Mouse (Mus musculus) testis, adult 2 months (tissue): Measurements from ENCODE around the gene Mrrf. TPM values are rescaled to one million over a fixed set of nuclear protein-coding genes. Genes with fewer than 3 reads are reported as not detected.

ENCODE experiments used
- H3K27ac ChIP-seq: fragments of 200-500 bp; 2 replicates; pipeline ENCODE4 v1.5.1; 2012; ENCODE audit warnings: low read depth, low read length; ENCODE audit not compliant: control insufficient read depth, insufficient read depth
- H3K27me3 ChIP-seq: fragments of 200-500 bp; 2 replicates; pipeline ENCODE4 v1.6.1; 2012; ENCODE audit warnings: mild to moderate bottlenecking, low read length, moderate library complexity; ENCODE audit not compliant: control insufficient read depth, insufficient read depth
- H3K36me3 ChIP-seq: fragments of 200-500 bp; 2 replicates; pipeline ENCODE4 v1.6.1; 2012; ENCODE audit warnings: mild to moderate bottlenecking, low read length; ENCODE audit not compliant: control insufficient read depth, insufficient read depth
- H3K4me1 ChIP-seq: fragments of 200-500 bp; 2 replicates; pipeline ENCODE4 v1.6.1; 2012; ENCODE audit warnings: low read length; ENCODE audit not compliant: control insufficient read depth, insufficient read depth
- H3K4me3 ChIP-seq: fragments of 200-500 bp; 2 replicates; pipeline ENCODE4 v1.5.1; 2012; ENCODE audit warnings: low read depth, mild to moderate bottlenecking, low read length, moderate library complexity, mixed read lengths; ENCODE audit not compliant: control insufficient read depth
- CTCF ChIP-seq: fragments of 200-500 bp; IDR thresholded peaks from 2 replicates; pipeline ENCODE4 v1.5.1; 2012; ENCODE audit warnings: low read depth, mild to moderate bottlenecking, inconsistent platforms, low read length, moderate library complexity; ENCODE audit not compliant: control insufficient read depth, insufficient read depth, insufficient replicate concordance
- POLR2A ChIP-seq: fragments of 200-500 bp; IDR thresholded peaks from 2 replicates; pipeline ENCODE4 v1.6.1; 2012; ENCODE audit warnings: low read depth, mild to moderate bottlenecking, inconsistent platforms, low read length, moderate library complexity; ENCODE audit not compliant: control insufficient read depth
- polyA plus RNA-seq: library from polyadenylated mRNA; depleted of rRNA; stranded (reverse); fragments of >200 nt; gene quantifications from 2 replicates; pipeline ENCODE4 v1.2.3, GENCODE M21; 2012

Mrrf gene
- polyA plus RNA-seq, 1 experiment = 70.8 TPM

GRCm38 (mm10) chr2:36191098-36191941 is 55.1 kb downstream of the Mrrf start:
- TF ChIP-seq POLR2A (no peak), CTCF (no peak)
- Histone ChIP-seq H3K4me1 (no peaks in the 10 kb centered on the region), H3K4me3 (no peak overlapping the region), H3K27me3 (no peaks in the 10 kb centered on the region), H3K36me3 (no peaks in the 10 kb centered on the region), H3K27ac (no peak overlapping the region)

GRCm38 (mm10) chr2:36197021-36197420 is 60.8 kb downstream of the Mrrf start:
- TF ChIP-seq CTCF = no peak
- no peak for TF ChIP-seq POLR2A
- no peak overlapping the region for H3K27ac ChIP-seq
- no peaks in the 10 kb centered on the region for H3K36me3 ChIP-seq
- no peak overlapping the region for H3K4me3 ChIP-seq
- no peaks in the 10 kb centered on the region for H3K27me3 ChIP-seq
- no peaks in the 10 kb centered on the region; the same call in none of the 2 replicates for H3K4me1 ChIP-seq

- no peak overlapping the region for H3K4me3 ChIP-seq
- H3K27me3 ChIP-seq = no peaks in the 10 kb centered on the region
Observed at GRCm38 (mm10) chr2:36197919-36198881, 62.0 kb downstream of the Mrrf start.

GRCm38 (mm10) chr2:36198882-36199262 is 62.7 kb downstream of the Mrrf start:
- no peak overlapping the region for H3K4me3 ChIP-seq
- no peaks in the 10 kb centered on the region for H3K27me3 ChIP-seq
- no peaks in the 10 kb centered on the region for H3K36me3 ChIP-seq
- no peak for TF ChIP-seq POLR2A
- TF ChIP-seq CTCF = no peak
- peaks cover 3% of the 10 kb centered on the region for H3K4me1 ChIP-seq
- no peak overlapping the region for H3K27ac ChIP-seq

More at GRCm38 (mm10) chr2:36197919-36198881, 62.0 kb downstream of the Mrrf start:
- no peaks in the 10 kb centered on the region for H3K36me3 ChIP-seq
- TF ChIP-seq CTCF (no peak), POLR2A (no peak)
- no peaks in the 10 kb centered on the region; the same call in none of the 2 replicates for H3K4me1 ChIP-seq
- H3K27ac ChIP-seq = no peak overlapping the region

GRCm38 (mm10) chr2:36200813-36201212 is 64.6 kb downstream of the Mrrf start:
- H3K4me1 ChIP-seq = peaks cover 3% of the 10 kb centered on the region
- H3K27me3 ChIP-seq = no peaks in the 10 kb centered on the region
- H3K27ac ChIP-seq = no peak overlapping the region
- TF ChIP-seq CTCF (no peak), POLR2A (no peak)
- H3K4me3 ChIP-seq = no peak overlapping the region
- no peaks in the 10 kb centered on the region for H3K36me3 ChIP-seq

- no peaks in the 10 kb centered on the region for H3K36me3 ChIP-seq
- no peak overlapping the region for H3K27ac ChIP-seq
- no peaks in the 10 kb centered on the region for H3K27me3 ChIP-seq
- H3K4me3 ChIP-seq = no peak overlapping the region
- no peak for TF ChIP-seq POLR2A
- no peak for TF ChIP-seq CTCF
- peaks cover 3% of the 10 kb centered on the region for H3K4me1 ChIP-seq
Observed at GRCm38 (mm10) chr2:36201756-36202610, 65.8 kb downstream of the Mrrf start.
